Mouse (Mus musculus) cerebellum, postnatal 25 days (tissue): ENCODE data around the gene Smim24.

Experiments
- DNase-seq, 2 experiments: peaks; one replicate each; pipeline ENCODE4 v3.0.0; 2021; ENCODE audit warnings: mixed read lengths in 2 of 2

Gene Smim24

GRCm38 (mm10) chr10:81441019-81441418 is 48.2 kb downstream of the Smim24 start:
- DNase-seq: no peak
